Mouse (Mus musculus) lung, postnatal 0 days (tissue): Measurements from ENCODE around the gene Ildr2. TPM values are rescaled to one million over a fixed set of nuclear protein-coding genes. Genes with fewer than 3 reads are reported as not detected.

Experiments
- ATAC-seq: fragments of 200-750 bp; cut with Nextera tagmentation; 2 replicates; pipeline ENCODE4 v1.8.0; 2017; ENCODE audit warnings: moderate library complexity
- DNase-seq: peaks from one replicate; pipeline ENCODE4 v3.0.0-alpha.2; 2016; ENCODE audit warnings: low spot score
- H3K27ac ChIP-seq: fragments of 300-500 bp; sonication (generic); 2 replicates; pipeline ENCODE4 v1.5.1; 2014; ENCODE audit warnings: antibody characterized with exemption, mild to moderate bottlenecking, low read length, mixed read lengths
- H3K27me3 ChIP-seq: fragments of 300-500 bp; sonication (generic); replicated peaks from 2 replicates; pipeline ENCODE4 v1.6.1; 2014; ENCODE audit warnings: low read length, mixed read lengths; ENCODE audit not compliant: insufficient read depth
- H3K36me3 ChIP-seq: fragments of 300-500 bp; sonication (generic); 2 replicates; pipeline ENCODE4 v1.6.1; 2014; ENCODE audit warnings: low read length, mixed read lengths; ENCODE audit not compliant: insufficient read depth
- H3K4me1 ChIP-seq: fragments of 300-500 bp; sonication (generic); 2 replicates; pipeline ENCODE4 v1.6.1; 2014; ENCODE audit warnings: antibody characterized with exemption, low read depth, low read length, mixed read lengths; ENCODE audit not compliant: insufficient read depth
- H3K4me2 ChIP-seq: fragments of 300-500 bp; sonication (generic); replicated peaks from 2 replicates; pipeline ENCODE4 v1.6.1; 2014; ENCODE audit warnings: low read depth, mild to moderate bottlenecking, low read length, moderate library complexity, mixed read lengths
- H3K4me3 ChIP-seq: fragments of 300-500 bp; sonication (generic); 2 replicates; pipeline ENCODE4 v1.5.1; 2014; ENCODE audit warnings: low read depth, low read length
- H3K9ac ChIP-seq: fragments of 300-500 bp; sonication (generic); replicated peaks from 2 replicates; pipeline ENCODE4 v1.6.1; 2014; ENCODE audit warnings: low read depth, mild to moderate bottlenecking
- H3K9me3 ChIP-seq: fragments of 300-500 bp; sonication (generic); 2 replicates; pipeline ENCODE4 v1.6.1; 2016; ENCODE audit warnings: low read length, mixed read lengths
- CTCF ChIP-seq: IDR thresholded peaks from 2 replicates; pipeline ENCODE4 v1.5.1; 2016; ENCODE audit warnings: antibody characterized with exemption, mild to moderate bottlenecking
- EP300 ChIP-seq: IDR thresholded peaks from 2 replicates; pipeline ENCODE4 v1.6.1; 2016; ENCODE audit warnings: antibody characterized with exemption, mild to moderate bottlenecking, control low read depth
- WGBS: fragments of 180-500 bp; shearing (Covaris S2); extraction: QIAGEN DNeasy Blood & Tissue Kit; methylation state at CpG from one replicate; pipeline ENCODE4 v1.1.7; 2014; 5-methylcytosine and 5-hydroxymethylcytosine counted together
- polyA plus RNA-seq: library from polyadenylated mRNA; unstranded; fragments of >200 nt; fragmentation: Nextera tagmentation; extraction: Ambion mirVana; gene quantifications from 2 replicates; pipeline ENCODE4 v1.2.1, GENCODE M21; 2015

Ildr2 gene
- polyA plus RNA-seq, 1 experiment from 2014 or later, result 0.79 TPM

GRCm38 (mm10) chr1:166360157-166360855, 106.4 kb downstream of the Ildr2 start:
- WGBS, result 20% methylated on average over 14 of the region's 14 CpGs
- Histone ChIP-seq H3K9ac (no peak overlapping the region), H3K9me3 (no peaks in the 10 kb centered on the region), H3K4me1 (no peaks in the 10 kb centered on the region), H3K27me3 (no peaks in the 10 kb centered on the region), H3K4me2 (no peak overlapping the region), H3K4me3 (no peak overlapping the region), H3K36me3 (no peaks in the 10 kb centered on the region), H3K27ac (no peak overlapping the region)
- TF ChIP-seq EP300, result no peak
- peak; percentile 91 for TF ChIP-seq CTCF
- ATAC-seq, result peak; percentile 75
- peak; percentile 87 for DNase-seq

DNA sequence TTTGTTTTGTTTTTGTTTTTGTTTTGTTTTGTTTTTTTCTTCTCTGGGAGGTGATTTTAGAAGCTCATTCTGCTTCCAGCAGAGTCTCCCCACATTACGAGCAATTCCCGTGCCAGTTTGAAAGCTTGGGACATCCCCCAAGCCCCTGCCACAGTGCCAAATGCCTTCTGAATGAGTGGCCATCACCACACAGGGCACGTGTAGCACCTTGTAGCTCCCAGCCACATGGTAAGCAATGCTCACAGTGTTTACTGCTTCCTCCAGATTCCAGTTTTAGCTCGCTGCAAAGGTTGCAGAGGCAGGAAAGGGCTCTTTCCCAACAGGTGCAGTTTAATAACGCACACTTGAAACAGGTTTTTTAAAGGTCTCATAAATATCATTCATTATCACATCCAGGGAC, 107.0 kb downstream of the Ildr2 start:
- Histone ChIP-seq H3K4me1 (no peaks in the 10 kb centered on the region), H3K4me3 (no peak overlapping the region), H3K9me3 (no peaks in the 10 kb centered on the region), H3K4me2 (no peak overlapping the region), H3K36me3 (no peaks in the 10 kb centered on the region), H3K27me3 (no peaks in the 10 kb centered on the region), H3K9ac (no peak overlapping the region), H3K27ac (no peak overlapping the region)
- DNase-seq (no peak), ATAC-seq (no peak)
- no peak for TF ChIP-seq CTCF
- TF ChIP-seq EP300, result no peak
- 60% methylated on average over 5 of the region's 5 CpGs for WGBS

DNA sequence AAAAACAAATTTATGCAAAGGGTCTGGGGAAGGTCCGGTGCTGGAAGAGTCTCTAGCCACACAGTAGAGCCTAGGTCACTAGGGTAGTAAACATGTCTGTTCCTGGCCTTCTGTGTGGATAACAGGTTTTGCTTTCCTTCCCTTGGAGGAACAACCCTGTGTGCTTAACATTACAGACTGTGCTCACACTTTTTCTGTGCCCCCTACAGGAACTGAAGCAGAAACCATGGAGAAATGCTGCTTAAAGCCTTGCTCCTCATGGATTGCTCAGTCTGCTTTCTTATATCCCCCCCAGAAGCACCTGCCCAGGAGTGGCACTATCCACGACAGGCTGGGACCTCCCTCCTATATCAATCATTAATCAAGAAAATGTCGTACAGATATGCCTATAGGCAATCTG, 107.9 kb downstream of the Ildr2 start:
- Histone ChIP-seq H3K9me3 (no peaks in the 10 kb centered on the region), H3K9ac (no peak overlapping the region), H3K4me2 (no peak overlapping the region), H3K27me3 (no peaks in the 10 kb centered on the region), H3K27ac (no peak overlapping the region), H3K4me1 (no peaks in the 10 kb centered on the region), H3K36me3 (no peaks in the 10 kb centered on the region), H3K4me3 (no peak overlapping the region)
- WGBS, result 41% methylated on average over 3 of the region's 3 CpGs
- no peak for TF ChIP-seq EP300
- no peak for TF ChIP-seq CTCF
- ATAC-seq (no peak), DNase-seq (no peak)

- Histone ChIP-seq H3K9me3 (no peaks in the 10 kb centered on the region), H3K4me2 (no peak overlapping the region), H3K4me3 (no peak overlapping the region), H3K9ac (no peak overlapping the region), H3K27ac (no peak overlapping the region), H3K4me1 (no peaks in the 10 kb centered on the region), H3K27me3 (no peaks in the 10 kb centered on the region), H3K36me3 (no peaks in the 10 kb centered on the region)
- WGBS, result 39% methylated on average over 3 of the region's 3 CpGs
- DNase-seq (no peak), ATAC-seq (0 out of 2 replicates have a peak, but pooled peaks have one; percentile 16)
- TF ChIP-seq CTCF, result no peak
- no peak for TF ChIP-seq EP300
Measured at GRCm38 (mm10) chr1:166362659-166363058, 108.7 kb downstream of the Ildr2 start.

- no peaks in the 10 kb centered on the region for H3K9me3 ChIP-seq
- TF ChIP-seq CTCF (no peak), EP300 (no peak)
- no peak overlapping the region for H3K27ac ChIP-seq
- no peak for DNase-seq
- H3K9ac ChIP-seq, result no peak overlapping the region
- ATAC-seq, result no peak
- H3K4me2 ChIP-seq, result no peak overlapping the region
- no peaks in the 10 kb centered on the region for H3K27me3 ChIP-seq
- no peaks in the 10 kb centered on the region for H3K4me1 ChIP-seq
- no peak overlapping the region for H3K4me3 ChIP-seq
- H3K36me3 ChIP-seq, result no peaks in the 10 kb centered on the region
Measured at GRCm38 (mm10) chr1:166363122-166363521, 109.2 kb downstream of the Ildr2 start.

Other genes with a start within 250 kb of the Ildr2 start
- gene Dusp27, start 126.2 kb upstream of the Ildr2 start, polyA plus RNA-seq, result 0.75 and 0.86 TPM in 2 replicates
- 0.12 TPM in 1 of 2 replicates, not detected in the other for gene Gpa33, start 123.9 kb upstream of the Ildr2 start, polyA plus RNA-seq
- gene Mael, start 15.4 kb upstream of the Ildr2 start, polyA plus RNA-seq, result not detected in 2 replicates
- gene Tada1, start 125.0 kb downstream of the Ildr2 start, polyA plus RNA-seq, result 26.5 and 28.1 TPM in 2 replicates
- 3.5 and 4.0 TPM in 2 replicates for gene Pogk, start 155.7 kb downstream of the Ildr2 start, polyA plus RNA-seq
- gene Gm4846, start 243.4 kb downstream of the Ildr2 start, polyA plus RNA-seq, result not detected in 2 replicates